Comparison of ENCODE assay signal across 8 mouse cellular contexts in the genomic region with DNA sequence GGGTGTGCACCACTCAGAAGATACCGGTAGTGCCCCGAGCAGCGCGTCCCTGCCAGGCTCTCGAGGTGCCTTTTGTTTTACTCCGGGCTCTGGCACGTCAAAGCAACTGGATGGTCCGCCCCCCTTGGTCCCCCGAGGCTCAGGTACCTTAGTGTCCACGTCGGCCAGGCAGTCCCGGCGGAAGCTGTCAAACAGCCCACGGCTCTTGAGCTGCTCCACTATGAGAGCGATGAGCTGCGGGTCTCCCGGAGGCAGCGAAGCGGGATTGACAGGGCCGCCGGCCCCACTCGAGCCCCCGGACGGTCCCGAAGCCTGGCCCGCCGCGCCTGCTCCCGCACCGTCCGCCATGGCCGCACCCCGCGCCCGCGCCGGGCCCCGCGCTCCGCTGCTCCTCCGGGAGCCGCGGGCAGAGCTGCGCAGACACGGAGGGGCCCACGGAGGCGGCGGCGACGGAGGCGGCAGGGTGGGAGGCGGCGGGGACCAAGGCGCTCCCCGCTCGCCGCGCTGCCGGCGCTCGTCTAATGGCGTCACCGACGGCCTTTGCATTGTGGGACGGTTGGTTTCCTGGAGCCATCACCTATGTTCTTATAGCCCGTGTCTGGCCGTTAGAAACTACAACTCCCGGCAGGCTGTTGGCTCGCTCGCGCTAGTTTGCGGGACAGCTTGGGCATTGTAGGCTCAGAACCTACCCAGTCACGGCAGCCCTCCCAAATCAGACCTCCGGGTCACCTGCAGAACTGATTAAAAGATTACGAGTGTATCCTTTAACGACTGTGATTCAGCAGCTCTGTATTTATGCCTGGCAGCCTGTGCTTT. TPM values are rescaled to one million over a fixed set of nuclear protein-coding genes. Genes with fewer than 3 reads are reported as not detected.
A peak's percentile ranks its signal among the peaks of the same experiment; 100 is the strongest.
DNase-seq lines count a peak whose midpoint lies in the region; ATAC-seq and TF ChIP-seq lines count a peak whose summit lies in the region.

Gene Bod1, minus strand, starts transcription at position 532 of the 816 bp plus-strand sequence.

- no peaks in the 10 kb centered on the region for H3K9me3 ChIP-seq in E14TG2a.4 (ENCODE audit: low read length)
- H3K9me3 ChIP-seq in forebrain, embryonic 13.5 days (replicated peaks): no peaks in the 10 kb centered on the region
- no peaks in the 10 kb centered on the region for H3K9me3 ChIP-seq in liver, postnatal 0 days (ENCODE audit: low read length)
- no peaks in the 10 kb centered on the region for H3K9me3 ChIP-seq in neural tube, embryonic 14.5 days (ENCODE audit: control insufficient read depth, low read length)

- no peak for TF ChIP-seq EP300 in liver, postnatal 0 days (IDR thresholded peaks at IDR 0.05; ENCODE audit: low read depth)

- ATAC-seq in forebrain, embryonic 13.5 days: peak; percentile 98
- peak; percentile 96 for ATAC-seq in liver, postnatal 0 days
- peak; percentile 97 for ATAC-seq in neural tube, embryonic 14.5 days (ENCODE audit: low read depth)

- H3K4me1 ChIP-seq in E14TG2a.4 (replicated peaks; ENCODE audit: low read depth, low read length): peaks cover 19% of the 10 kb centered on the region
- H3K4me1 ChIP-seq in forebrain, embryonic 13.5 days: peaks cover 24% of the 10 kb centered on the region
- peaks cover 7% of the 10 kb centered on the region for H3K4me1 ChIP-seq in liver, postnatal 0 days (ENCODE audit: insufficient read depth)
- peaks cover 17% of the 10 kb centered on the region for H3K4me1 ChIP-seq in neural tube, embryonic 14.5 days (ENCODE audit: control insufficient read depth, insufficient read depth, low read length)

- H3K4me2 ChIP-seq in forebrain, embryonic 13.5 days: peak within 1 kb of the TSS; percentile 62
- peak within 1 kb of the TSS; percentile 84 for H3K4me2 ChIP-seq in liver, postnatal 0 days (ENCODE audit: low read depth, low read length)
- H3K4me2 ChIP-seq in neural tube, embryonic 14.5 days (ENCODE audit: low read depth, low read length): peak within 1 kb of the TSS; percentile 70

- peak within 1 kb of the TSS; percentile 95 for H3K9ac ChIP-seq in forebrain, embryonic 13.5 days
- peak within 1 kb of the TSS; percentile 82 for H3K9ac ChIP-seq in liver, postnatal 0 days (replicated peaks)
- peak within 1 kb of the TSS; percentile 91 for H3K9ac ChIP-seq in neural tube, embryonic 14.5 days (replicated peaks; ENCODE audit: low read depth, low read length)

- H3K27me3 ChIP-seq in E14TG2a.4 (ENCODE audit: insufficient read depth, low read length): no peaks in the 10 kb centered on the region
- H3K27me3 ChIP-seq in forebrain, embryonic 13.5 days: no peaks in the 10 kb centered on the region
- no peaks in the 10 kb centered on the region for H3K27me3 ChIP-seq in liver, postnatal 0 days (ENCODE audit: insufficient read depth, low read length)
- no peaks in the 10 kb centered on the region for H3K27me3 ChIP-seq in neural tube, embryonic 14.5 days (ENCODE audit: control insufficient read depth, insufficient read depth, low read length)

- under 1% methylated on average over 69 of the region's 76 CpGs for WGBS in forebrain, embryonic 13.5 days
- WGBS in large intestine, adult 2 months: under 1% methylated on average over 76 of the region's 76 CpGs
- WGBS in liver, postnatal 0 days (ENCODE audit: insufficient replicate concordance): under 1% methylated on average over 55 of the region's 76 CpGs
- under 1% methylated on average over 65 of the region's 76 CpGs for WGBS in neural tube, embryonic 14.5 days

- no peak for TF ChIP-seq CTCF in E14TG2a.4 (conservative IDR thresholded peaks at IDR 0.05; ENCODE audit: low read length)
- TF ChIP-seq CTCF in liver, postnatal 0 days (IDR thresholded peaks at IDR 0.05; ENCODE audit: low read depth): no peak

- H3K36me3 ChIP-seq in E14TG2a.4 (ENCODE audit: insufficient read depth, low read length): peaks cover 37% of the 10 kb centered on the region
- peaks cover 33% of the 10 kb centered on the region for H3K36me3 ChIP-seq in forebrain, embryonic 13.5 days (ENCODE audit: poor library complexity, severe bottlenecking)
- peaks cover 14% of the 10 kb centered on the region for H3K36me3 ChIP-seq in liver, postnatal 0 days (replicated peaks; ENCODE audit: insufficient read depth, low read length)
- peaks cover 21% of the 10 kb centered on the region for H3K36me3 ChIP-seq in neural tube, embryonic 14.5 days (ENCODE audit: control insufficient read depth, insufficient read depth, low read length)

- intact Hi-C loops in heart, postnatal 10 days (cut with DNase I): loop anchor here (10.0 kb wide), 1 partner anchor 463 kb away; no protein-coding TSS in a partner anchor

- DNase-seq in c-Kit-positive CD71-positive TER-119-positive erythroid progenitor cells, embryonic 14.5 days (ENCODE audit: low spot score): peak; percentile 86
- peak; percentile 96 to 97 for DNase-seq in heart, postnatal 10 days
- peak; percentile 87 for DNase-seq in large intestine, adult 2 months (ENCODE audit: low read depth, low spot score)
- DNase-seq in liver, postnatal 0 days: peak; percentile 92
- peak; percentile 89 for DNase-seq in testis, postnatal 10 days (ENCODE audit: low spot score)

- peak within 1 kb of the TSS; percentile 95 for H3K4me3 ChIP-seq in E14TG2a.4 (replicated peaks; ENCODE audit: low read length)
- peak within 1 kb of the TSS; percentile 94 for H3K4me3 ChIP-seq in forebrain, embryonic 13.5 days
- peak within 1 kb of the TSS; percentile 84 for H3K4me3 ChIP-seq in liver, postnatal 0 days (ENCODE audit: low read depth, low read length)
- peak within 1 kb of the TSS; percentile 94 for H3K4me3 ChIP-seq in neural tube, embryonic 14.5 days (ENCODE audit: low read depth, low read length)

- H3K27ac ChIP-seq in forebrain, embryonic 13.5 days: peak within 1 kb of the TSS; percentile 14; the same call in 1 of the 2 replicates
- no peak within 1 kb of the TSS for H3K27ac ChIP-seq in liver, postnatal 0 days (ENCODE audit: low read depth)
- H3K27ac ChIP-seq in neural tube, embryonic 14.5 days (ENCODE audit: low read depth, low read length): peak within 1 kb of the TSS; percentile 71

RNA-seq across cellular contexts. Expression of gene Bod1, which starts in this region (rescaled TPM):
- polyA plus RNA-seq in forebrain, embryonic 13.5 days (2015; fragmentation: Nextera tagmentation; extraction: Ambion mirVana): 153 and 157 TPM in 2 replicates
- total RNA-seq in heart, postnatal 10 days (2021): 100 to 1,000 TPM in 1 of 2 experiments, 10 to 100 TPM in 1; 87.3 to 101 TPM
- 34.7 and 35.6 TPM in 2 replicates for polyA plus RNA-seq in large intestine, adult 2 months (2012; rRNA removed)
- polyA plus RNA-seq in liver, postnatal 0 days (2015; fragmentation: Nextera tagmentation; extraction: Ambion mirVana): 13.8 and 16.6 TPM in 2 replicates
- polyA plus RNA-seq in neural tube, embryonic 14.5 days (2014; fragmentation: Nextera tagmentation; extraction: Ambion mirVana): 142 and 153 TPM in 2 replicates
